Mouse (Mus musculus) forebrain, postnatal 0 days (tissue): ENCODE results near the gene Gm3336. TPM values are rescaled to one million over a fixed set of nuclear protein-coding genes. Genes with fewer than 3 reads are reported as not detected.
A peak's percentile ranks its signal among the peaks of the same experiment; 100 is the strongest.

Experiments used
- ATAC-seq: fragments of 200-750 bp; cut with Nextera tagmentation; 2 replicates; pipeline ENCODE4 v1.8.0; 2017; ENCODE audit warnings: mild to moderate bottlenecking, moderate library complexity
- DNase-seq: peaks from one replicate; pipeline ENCODE4 v3.0.0-alpha.2; 2015
- H3K27ac ChIP-seq: fragments of 300-500 bp; sonication (generic); 2 replicates; pipeline ENCODE4 v1.5.1; 2014; ENCODE audit warnings: low read depth, mild to moderate bottlenecking, antibody characterized with exemption, low read length, moderate library complexity, mixed read lengths
- H3K27me3 ChIP-seq: fragments of 300-500 bp; sonication (generic); 2 replicates; pipeline ENCODE4 v1.6.1; 2014; ENCODE audit warnings: mild to moderate bottlenecking, low read length, mixed read lengths; ENCODE audit not compliant: insufficient read depth
- H3K36me3 ChIP-seq: fragments of 300-500 bp; sonication (generic); 2 replicates; pipeline ENCODE4 v1.6.1; 2014; ENCODE audit warnings: mild to moderate bottlenecking, moderate library complexity; ENCODE audit not compliant: insufficient read depth
- H3K4me1 ChIP-seq: fragments of 300-500 bp; sonication (generic); 2 replicates; pipeline ENCODE4 v1.6.1; 2014; ENCODE audit warnings: antibody characterized with exemption; ENCODE audit not compliant: insufficient read depth
- H3K4me2 ChIP-seq: fragments of 300-500 bp; sonication (generic); 2 replicates; pipeline ENCODE4 v1.6.1; 2014; ENCODE audit warnings: low read depth, mild to moderate bottlenecking, moderate library complexity
- H3K4me3 ChIP-seq: fragments of 300-500 bp; sonication (generic); 2 replicates; pipeline ENCODE4 v1.5.1; 2014; ENCODE audit warnings: low read depth, low read length, mixed read lengths
- H3K9ac ChIP-seq: fragments of 300-500 bp; sonication (generic); 2 replicates; pipeline ENCODE4 v1.6.1; 2014; ENCODE audit warnings: mild to moderate bottlenecking
- H3K9me3 ChIP-seq: fragments of 300-500 bp; sonication (generic); 2 replicates; pipeline ENCODE4 v1.6.1; 2016; ENCODE audit warnings: low read length
- CTCF ChIP-seq: sonication (generic); IDR thresholded peaks from 2 replicates; pipeline ENCODE4 v1.5.1; 2016; ENCODE audit warnings: antibody characterized with exemption, control low read depth, low read depth
- WGBS: fragments of 180-500 bp; shearing (Covaris S2); extraction: QIAGEN DNeasy Blood & Tissue Kit; methylation state at CpG from one replicate; pipeline ENCODE4 v1.1.7; 2014; 5-methylcytosine and 5-hydroxymethylcytosine counted together
- polyA plus RNA-seq: library from polyadenylated mRNA; unstranded; fragments of >200 nt; fragmentation: Nextera tagmentation; extraction: Ambion mirVana; gene quantifications from 2 replicates; pipeline ENCODE4 v1.2.1, GENCODE M21; 2015
- total RNA-seq: library from RNA; depleted of rRNA; stranded (reverse); fragments of >200 nt; gene quantifications from 2 replicates; pipeline ENCODE4 v1.2.3, GENCODE M21; 2014

The Gm3336 gene
- total and polyA plus RNA-seq, 2 experiments from 2014 or later = not detected

DNA sequence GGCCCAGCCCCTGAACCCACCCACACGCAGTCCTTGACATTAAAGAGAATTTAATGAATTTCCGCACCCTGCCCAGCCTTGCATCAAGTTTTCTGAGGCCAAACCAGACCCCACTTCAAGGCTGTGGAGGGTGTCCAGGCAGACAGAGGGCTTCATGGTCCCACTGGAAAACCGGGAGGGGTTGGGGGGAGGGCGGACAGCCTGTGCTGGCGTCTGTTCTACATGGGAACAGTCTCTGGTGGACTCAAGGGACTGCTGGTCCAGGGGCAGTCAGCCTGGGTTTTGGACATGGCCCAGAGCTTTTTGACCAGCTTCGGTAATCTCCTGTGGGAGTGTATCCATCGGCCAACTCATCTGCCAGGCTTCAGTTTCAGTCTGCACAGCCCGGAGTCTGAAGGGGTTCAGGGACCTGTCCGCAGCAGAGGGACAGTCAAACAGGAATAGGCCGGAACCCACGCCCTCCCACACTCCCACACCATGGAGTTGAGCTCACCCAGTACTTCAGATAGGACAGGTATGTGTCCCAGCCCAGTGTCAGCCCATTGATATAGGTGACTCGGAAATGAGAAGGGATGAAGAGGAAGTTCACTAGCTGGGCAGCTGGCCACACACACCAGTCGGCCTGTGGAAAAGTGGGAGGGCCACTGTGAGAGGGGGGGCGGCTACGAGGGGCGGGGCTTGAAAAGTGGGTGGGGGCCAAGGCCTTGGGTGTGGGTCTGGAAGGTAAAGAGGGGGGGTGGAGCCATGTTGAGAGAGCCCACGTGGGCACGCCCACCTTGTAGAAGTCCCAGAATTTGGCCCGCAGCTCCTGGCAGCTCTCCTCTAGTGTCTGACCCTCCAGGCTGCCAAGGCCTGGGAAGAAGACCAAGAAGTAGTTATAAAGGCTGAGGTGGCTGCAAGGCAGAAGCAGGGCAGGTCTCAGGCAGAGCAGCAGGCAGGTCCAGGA lies 40.5 kb downstream of the Gm3336 start:
- WGBS = 60% methylated on average over 19 of the region's 19 CpGs
- TF ChIP-seq CTCF = no peak
- H3K27me3 ChIP-seq = no peaks in the 10 kb centered on the region
- H3K9me3 ChIP-seq = no peaks in the 10 kb centered on the region
- no peak overlapping the region for H3K9ac ChIP-seq
- peaks cover 32% of the 10 kb centered on the region for H3K36me3 ChIP-seq
- no peak for DNase-seq
- peaks cover 7% of the 10 kb centered on the region for H3K4me1 ChIP-seq
- no peak overlapping the region for H3K27ac ChIP-seq
- no peak for ATAC-seq
- H3K4me2 ChIP-seq = no peak overlapping the region; the same call in 1 of the 2 replicates
- H3K4me3 ChIP-seq = no peak overlapping the region

GRCm38 (mm10) chr8:70760350-70760749 lies 42.0 kb downstream of the Gm3336 start:
- no peaks in the 10 kb centered on the region for H3K9me3 ChIP-seq
- H3K27me3 ChIP-seq = no peaks in the 10 kb centered on the region
- 1% methylated on average over 22 of the region's 22 CpGs for WGBS
- H3K9ac ChIP-seq = peak overlapping the region; percentile 72
- TF ChIP-seq CTCF = no peak
- H3K4me1 ChIP-seq = peaks cover 4% of the 10 kb centered on the region
- peak overlapping the region; percentile 98 for H3K4me2 ChIP-seq
- peak overlapping the region; percentile 56 for H3K4me3 ChIP-seq
- H3K27ac ChIP-seq = peak overlapping the region; percentile 73
- H3K36me3 ChIP-seq = peaks cover 32% of the 10 kb centered on the region
- DNase-seq (no peak), ATAC-seq (peak; percentile 3)

DNA sequence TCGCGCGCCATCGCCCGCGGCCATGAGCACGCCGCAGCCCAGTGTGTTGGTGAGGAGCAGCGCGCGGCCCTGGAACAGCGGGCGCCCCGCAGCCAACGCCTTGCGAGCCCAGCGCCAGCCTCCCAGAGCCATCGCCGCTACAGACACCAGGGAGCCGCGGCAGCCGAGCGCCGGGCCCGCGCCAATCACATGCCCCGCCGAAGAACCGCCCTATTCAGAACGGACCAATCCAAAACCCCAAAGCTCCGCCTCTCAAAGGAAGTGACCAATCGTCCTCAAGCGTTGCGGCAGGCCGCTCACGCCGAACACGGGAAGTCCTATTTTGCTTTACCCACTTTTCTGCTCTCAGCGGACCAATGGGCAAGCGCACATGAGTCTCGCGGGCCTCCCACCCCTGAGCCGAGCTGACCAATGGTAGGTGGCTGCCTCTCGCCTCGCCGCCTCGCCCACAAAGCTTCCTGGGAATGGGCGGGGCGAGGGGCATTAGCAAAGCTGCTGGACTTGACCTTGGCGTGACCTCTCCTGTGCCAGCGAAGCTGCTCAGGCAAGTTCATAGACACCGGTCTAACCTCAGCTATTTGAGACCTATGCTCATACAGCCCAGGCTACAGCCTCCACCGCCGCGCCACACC lies 42.5 kb downstream of the Gm3336 start, which contains the start of gene Mpv17l2:
Gene Mpv17l2 (minus strand): TSS at position 172 of the 632 bp plus-strand sequence.
- H3K9ac ChIP-seq = peak within 1 kb of the TSS; percentile 72
- peaks cover 31% of the 10 kb centered on the region for H3K36me3 ChIP-seq
- no peaks in the 10 kb centered on the region for H3K9me3 ChIP-seq
- no peak for TF ChIP-seq CTCF
- 1% methylated on average over 54 of the region's 55 CpGs for WGBS
- peak; percentile 96 for ATAC-seq
- no peaks in the 10 kb centered on the region; the same call in 1 of the 2 replicates for H3K27me3 ChIP-seq
- H3K4me3 ChIP-seq = peak within 1 kb of the TSS; percentile 56
- no peaks in the 10 kb centered on the region for H3K4me1 ChIP-seq
- H3K27ac ChIP-seq = peak within 1 kb of the TSS; percentile 73
- DNase-seq = peak; percentile 98
- peak within 1 kb of the TSS; percentile 98 for H3K4me2 ChIP-seq

- WGBS = 85% methylated on average over 1 of the region's 1 CpGs
- Histone ChIP-seq H3K9me3 (no peaks in the 10 kb centered on the region), H3K36me3 (peaks cover 19% of the 10 kb centered on the region), H3K27me3 (no peaks in the 10 kb centered on the region; the same call in 1 of the 2 replicates), H3K27ac (no peak overlapping the region), H3K9ac (no peak overlapping the region), H3K4me1 (0 out of 2 replicates have a peak, but pooled peaks cover 5% of the 10 kb centered on the region), H3K4me2 (no peak overlapping the region), H3K4me3 (no peak overlapping the region)
- DNase-seq (no peak), ATAC-seq (no peak)
- no peak for TF ChIP-seq CTCF
Measured at GRCm38 (mm10) chr8:70762118-70762517, 43.8 kb downstream of the Gm3336 start.

DNA sequence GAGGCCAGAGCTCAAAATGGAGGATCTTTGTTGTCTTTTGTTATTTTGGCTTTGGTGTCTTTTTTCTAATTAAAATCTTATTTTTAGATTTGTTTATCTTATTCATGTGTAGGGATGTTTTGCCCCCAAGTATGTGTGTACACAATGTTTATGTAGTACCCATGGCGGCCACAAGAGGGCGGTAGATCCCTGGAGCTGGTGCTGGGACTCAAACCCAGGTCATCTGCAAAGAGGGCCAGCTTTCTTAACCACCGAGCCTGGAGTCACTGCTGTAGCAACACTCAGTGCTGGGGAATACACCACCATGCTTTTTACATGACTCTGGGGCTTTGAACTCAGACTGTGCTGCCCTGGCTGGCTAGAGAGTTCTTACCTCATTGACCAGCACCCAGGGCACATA lies 45.0 kb downstream of the Gm3336 start:
- H3K4me3 ChIP-seq = no peak overlapping the region
- DNase-seq (peak; percentile 41), ATAC-seq (no peak)
- TF ChIP-seq CTCF = peak; percentile 81
- H3K27ac ChIP-seq = no peak overlapping the region
- no peaks in the 10 kb centered on the region for H3K9me3 ChIP-seq
- WGBS = 5% methylated on average over 3 of the region's 3 CpGs
- H3K4me1 ChIP-seq = 0 out of 2 replicates have a peak, but pooled peaks cover 5% of the 10 kb centered on the region
- H3K36me3 ChIP-seq = peaks cover 19% of the 10 kb centered on the region
- H3K27me3 ChIP-seq = no peaks in the 10 kb centered on the region; the same call in 1 of the 2 replicates
- no peak overlapping the region for H3K9ac ChIP-seq
- no peak overlapping the region for H3K4me2 ChIP-seq

- no peak overlapping the region for H3K4me2 ChIP-seq
- no peak overlapping the region for H3K4me3 ChIP-seq
- 87% methylated on average over 8 of the region's 8 CpGs for WGBS
- no peak for TF ChIP-seq CTCF
- 0 out of 2 replicates have a peak, but pooled peaks cover 5% of the 10 kb centered on the region for H3K4me1 ChIP-seq
- H3K36me3 ChIP-seq = peaks cover 20% of the 10 kb centered on the region
- no peak overlapping the region for H3K27ac ChIP-seq
- DNase-seq (no peak), ATAC-seq (no peak)
- no peaks in the 10 kb centered on the region; the same call in 1 of the 2 replicates for H3K27me3 ChIP-seq
- H3K9me3 ChIP-seq = no peaks in the 10 kb centered on the region
- no peak overlapping the region for H3K9ac ChIP-seq
Measured at GRCm38 (mm10) chr8:70764026-70764425, 45.7 kb downstream of the Gm3336 start.
